Mouse (Mus musculus) stomach, postnatal 0 days (tissue): ENCODE data around the gene Wiz. TPM values are rescaled to one million over a fixed set of nuclear protein-coding genes. Genes with fewer than 3 reads are reported as not detected.

Experiments used
- ATAC-seq: fragments of 200-750 bp; cut with Nextera tagmentation; 2 replicates; pipeline ENCODE4 v1.8.0; 2017; ENCODE audit not compliant: low FRiP score, low TSS enrichment
- DNase-seq: peaks from one replicate; pipeline ENCODE4 v3.0.0-alpha.2; 2016; ENCODE audit warnings: low spot score
- H3K27ac ChIP-seq: fragments of 300-500 bp; sonication (generic); replicated peaks from 2 replicates; pipeline ENCODE4 v1.5.1; 2014; ENCODE audit warnings: mild to moderate bottlenecking, control low read depth
- H3K27me3 ChIP-seq: fragments of 300-500 bp; sonication (generic); 2 replicates; pipeline ENCODE4 v1.6.1; 2014; ENCODE audit warnings: low read length; ENCODE audit not compliant: control insufficient read depth, insufficient read depth
- H3K36me3 ChIP-seq: fragments of 300-500 bp; sonication (generic); 2 replicates; pipeline ENCODE4 v1.6.1; 2014; ENCODE audit warnings: low read length, mixed read lengths; ENCODE audit not compliant: control insufficient read depth, insufficient read depth
- H3K4me1 ChIP-seq: fragments of 300-500 bp; sonication (generic); replicated peaks from 2 replicates; pipeline ENCODE4 v1.6.1; 2014; ENCODE audit warnings: antibody characterized with exemption; ENCODE audit not compliant: control insufficient read depth, insufficient read depth
- H3K4me2 ChIP-seq: fragments of 300-500 bp; sonication (generic); replicated peaks from 2 replicates; pipeline ENCODE4 v1.6.1; 2014; ENCODE audit warnings: low read depth, mild to moderate bottlenecking, control low read depth, moderate library complexity
- H3K4me3 ChIP-seq: fragments of 300-500 bp; sonication (generic); 2 replicates; pipeline ENCODE4 v1.5.1; 2014; ENCODE audit warnings: low read depth, low read length, control low read depth
- H3K9ac ChIP-seq: fragments of 300-500 bp; sonication (generic); 2 replicates; pipeline ENCODE4 v1.6.1; 2014; ENCODE audit warnings: mild to moderate bottlenecking, low read length, control low read depth, mixed read lengths
- H3K9me3 ChIP-seq: fragments of 300-500 bp; sonication (generic); 2 replicates; pipeline ENCODE4 v1.6.1; 2016; ENCODE audit warnings: low read length; ENCODE audit not compliant: control insufficient read depth
- CTCF ChIP-seq: IDR thresholded peaks from 2 replicates; pipeline ENCODE4 v1.5.1; 2016; ENCODE audit warnings: antibody characterized with exemption, low read depth, mild to moderate bottlenecking, moderate library complexity
- EP300 ChIP-seq: optimal IDR thresholded peaks from 2 replicates; pipeline ENCODE3; 2016; ENCODE audit warnings: antibody characterized with exemption
- WGBS: fragments of 180-500 bp; shearing (Covaris S2); extraction: QIAGEN DNeasy Blood & Tissue Kit; methylation state at CpG from one replicate; pipeline ENCODE4 v1.1.7; 2014; 5-methylcytosine and 5-hydroxymethylcytosine counted together
- polyA plus RNA-seq: library from polyadenylated mRNA; unstranded; fragments of >200 nt; fragmentation: Nextera tagmentation; extraction: Ambion mirVana; gene quantifications from 2 replicates; pipeline ENCODE4 v1.2.1, GENCODE M21; 2015

Wiz gene
- polyA plus RNA-seq, 1 experiment from 2014 or later, result 9.6 TPM

DNA sequence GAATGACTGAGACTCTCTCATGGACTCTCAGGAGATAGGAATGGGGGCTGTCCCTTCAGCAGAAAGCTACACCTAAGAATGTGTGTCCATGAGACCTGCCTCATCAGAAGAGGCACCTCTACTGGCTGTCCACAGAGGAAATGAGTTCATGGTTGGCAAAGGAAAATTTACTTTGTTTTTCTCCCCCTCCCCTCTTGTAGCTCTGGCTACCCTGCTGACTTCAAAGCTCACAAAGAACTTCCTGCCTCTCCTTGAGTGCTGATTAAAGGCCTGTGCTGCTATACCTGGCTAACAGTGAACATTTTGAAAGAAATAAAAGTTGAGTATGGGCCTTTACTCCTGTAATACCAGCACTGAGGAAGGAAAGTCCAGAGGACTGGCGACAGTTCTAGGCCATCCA is 48.1 kb downstream of the Wiz start:
- Histone ChIP-seq H3K36me3 (peaks cover 5% of the 10 kb centered on the region; the same call in 1 of the 2 replicates), H3K4me3 (no peak overlapping the region), H3K4me2 (no peak overlapping the region), H3K4me1 (no peaks in the 10 kb centered on the region), H3K9ac (no peak overlapping the region), H3K27ac (no peak overlapping the region), H3K9me3 (no peaks in the 10 kb centered on the region), H3K27me3 (no peaks in the 10 kb centered on the region)
- DNase-seq, result no peak
- TF ChIP-seq CTCF (no peak), EP300 (no peak)
- WGBS, result 87% methylated on average over 1 of the region's 1 CpGs
- no peak for ATAC-seq

DNA sequence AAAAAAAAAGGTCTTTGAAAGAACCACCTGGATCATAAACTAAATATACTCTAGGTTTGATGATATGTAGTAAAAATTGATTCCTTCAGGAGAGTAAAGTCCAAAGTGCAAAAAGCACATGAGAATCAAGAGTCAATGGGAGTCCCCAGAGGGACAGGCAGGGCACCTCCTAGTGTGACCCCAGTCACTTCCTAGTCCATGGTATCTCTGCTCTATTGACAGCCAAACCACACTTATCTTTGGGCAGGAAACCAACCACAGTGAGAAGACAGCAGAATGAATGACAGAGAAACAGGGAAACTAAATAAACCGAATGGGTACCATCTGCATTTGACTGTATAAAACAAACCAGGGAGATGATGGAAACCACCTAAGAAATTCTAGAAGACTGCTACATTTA is 49.1 kb downstream of the Wiz start:
- no peak for ATAC-seq
- H3K36me3 ChIP-seq, result peaks cover 10% of the 10 kb centered on the region; the same call in 1 of the 2 replicates

DNA sequence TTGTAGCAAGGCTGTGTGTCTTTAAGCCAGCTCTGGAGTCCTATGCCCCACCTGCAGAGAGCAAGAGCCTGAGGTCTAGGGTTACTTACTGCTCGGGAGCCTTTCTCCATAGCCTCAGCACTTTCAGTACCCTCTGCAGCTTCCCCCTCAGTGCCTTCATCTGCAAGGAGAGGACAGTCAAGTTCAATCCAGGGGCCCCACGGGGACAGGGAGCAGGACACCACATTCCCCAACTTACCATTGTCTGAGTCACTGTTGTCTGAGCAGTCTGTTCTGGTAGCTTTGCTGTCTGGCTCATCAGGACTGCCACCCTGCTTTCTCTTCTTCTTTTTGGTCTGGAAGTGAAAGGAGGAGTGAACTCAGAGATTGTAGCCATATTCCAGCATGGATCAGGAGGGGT is 53.4 kb downstream of the Wiz start:
- 76% methylated on average over 2 of the region's 2 CpGs for WGBS
- no peak overlapping the region for H3K4me3 ChIP-seq
- no peak overlapping the region for H3K9ac ChIP-seq
- H3K4me1 ChIP-seq, result no peaks in the 10 kb centered on the region
- H3K4me2 ChIP-seq, result no peak overlapping the region
- no peaks in the 10 kb centered on the region for H3K27me3 ChIP-seq
- H3K36me3 ChIP-seq, result peaks cover 39% of the 10 kb centered on the region
- H3K27ac ChIP-seq, result no peak overlapping the region
- no peak for TF ChIP-seq EP300
- TF ChIP-seq CTCF, result no peak
- DNase-seq, result no peak
- no peak for ATAC-seq
- no peaks in the 10 kb centered on the region for H3K9me3 ChIP-seq

More for the DNA sequence above, 49.1 kb downstream of the Wiz start:
- Histone ChIP-seq H3K27ac (no peak overlapping the region), H3K4me1 (no peaks in the 10 kb centered on the region), H3K4me2 (no peak overlapping the region), H3K27me3 (no peaks in the 10 kb centered on the region), H3K9me3 (no peaks in the 10 kb centered on the region), H3K4me3 (no peak overlapping the region), H3K9ac (no peak overlapping the region)
- no peak for TF ChIP-seq EP300
- no peak for TF ChIP-seq CTCF
- 74% methylated on average over 1 of the region's 1 CpGs for WGBS
- DNase-seq, result no peak

DNA sequence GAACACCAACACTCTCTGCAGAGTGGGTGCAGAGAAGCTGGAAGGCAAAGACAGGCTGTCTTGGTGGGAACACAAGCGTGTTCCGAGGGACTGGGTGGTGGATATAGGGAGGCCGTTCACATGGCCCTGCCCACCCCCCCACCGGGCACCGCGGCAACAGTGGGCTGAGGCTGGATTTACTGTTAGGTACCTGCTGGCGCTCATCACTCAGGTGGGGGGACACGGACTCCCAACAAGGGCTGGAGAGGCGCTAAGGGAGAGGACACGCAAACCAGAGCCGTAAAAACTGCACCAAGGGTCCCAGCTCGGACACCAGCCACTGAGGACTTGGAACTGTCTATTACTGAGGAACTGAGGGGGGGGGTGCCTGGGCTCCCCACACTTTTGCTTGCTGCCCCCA is 54.3 kb downstream of the Wiz start:
- no peak for TF ChIP-seq EP300
- no peak for TF ChIP-seq CTCF
- no peak overlapping the region for H3K27ac ChIP-seq
- no peak overlapping the region for H3K9ac ChIP-seq
- H3K4me1 ChIP-seq, result no peaks in the 10 kb centered on the region
- H3K4me3 ChIP-seq, result no peak overlapping the region
- H3K36me3 ChIP-seq, result peaks cover 39% of the 10 kb centered on the region
- no peaks in the 10 kb centered on the region for H3K9me3 ChIP-seq
- ATAC-seq (no peak; the same call in 1 of the 2 replicates), DNase-seq (no peak)
- no peaks in the 10 kb centered on the region for H3K27me3 ChIP-seq
- WGBS, result 96% methylated on average over 11 of the region's 12 CpGs
- no peak overlapping the region for H3K4me2 ChIP-seq

DNA sequence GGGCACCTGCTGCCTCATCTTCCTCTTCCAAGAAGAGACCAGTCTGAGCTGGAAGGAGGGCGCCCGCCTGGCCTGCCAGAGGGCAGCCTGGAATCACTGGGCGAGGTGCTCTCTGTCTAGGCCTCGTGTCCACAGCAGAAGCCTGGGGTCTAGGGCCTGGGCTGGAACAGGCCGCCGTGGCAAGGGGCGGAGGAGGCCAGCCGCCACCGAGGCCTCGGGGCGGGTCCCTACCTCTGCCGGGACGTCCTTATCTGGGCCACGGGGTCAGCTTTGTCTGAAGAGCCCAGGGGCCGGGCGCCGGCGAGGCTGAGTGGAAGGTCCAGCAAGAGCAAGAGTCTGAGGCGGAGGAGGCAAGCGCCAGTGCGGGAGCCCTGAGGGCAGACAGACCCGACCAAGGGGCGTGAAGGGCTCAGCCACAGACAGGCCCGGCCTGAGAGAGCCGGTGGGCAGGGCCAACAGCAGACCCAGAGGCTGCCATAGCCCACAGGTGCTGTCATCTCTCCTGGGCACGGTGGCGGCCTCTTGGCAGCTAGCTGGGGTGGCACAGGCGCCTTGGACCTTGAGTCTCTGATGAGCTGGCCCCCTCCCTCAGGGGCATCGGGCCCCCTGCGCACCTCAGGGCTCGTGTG is 55.5 kb downstream of the Wiz start:
- DNase-seq (peak; percentile 37), ATAC-seq (peak; percentile 56; the same call in 1 of the 2 replicates)
- WGBS, result 72% methylated on average over 31 of the region's 31 CpGs
- Histone ChIP-seq H3K4me2 (no peak overlapping the region), H3K4me3 (no peak overlapping the region), H3K27ac (no peak overlapping the region), H3K9ac (no peak overlapping the region), H3K27me3 (no peaks in the 10 kb centered on the region), H3K9me3 (no peaks in the 10 kb centered on the region), H3K4me1 (no peaks in the 10 kb centered on the region), H3K36me3 (peaks cover 37% of the 10 kb centered on the region)
- no peak for TF ChIP-seq EP300
- no peak for TF ChIP-seq CTCF

DNA sequence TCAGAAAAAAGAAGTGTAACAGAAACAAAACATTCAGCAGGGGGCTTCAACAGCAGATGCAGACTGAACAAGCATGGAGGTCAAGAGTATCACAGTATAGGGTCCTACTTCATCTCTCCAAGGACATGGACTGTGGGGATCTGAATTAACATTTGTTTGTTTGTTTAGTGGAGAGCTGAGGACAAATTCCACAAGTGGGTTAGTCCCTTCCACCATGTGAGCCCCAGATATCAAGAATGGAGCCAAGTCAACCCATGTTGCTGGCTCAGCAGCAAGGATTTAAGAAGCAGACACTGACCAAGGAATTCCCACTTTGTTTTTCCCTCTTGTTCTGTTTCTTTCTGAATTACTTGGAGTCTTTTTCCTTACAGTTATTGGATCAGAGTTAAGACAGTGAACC is 61.7 kb downstream of the Wiz start:
- ATAC-seq (no peak), DNase-seq (no peak)
- Histone ChIP-seq H3K9ac (no peak overlapping the region), H3K9me3 (no peaks in the 10 kb centered on the region), H3K4me3 (no peak overlapping the region), H3K4me2 (no peak overlapping the region), H3K27ac (no peak overlapping the region), H3K27me3 (no peaks in the 10 kb centered on the region), H3K36me3 (peaks cover 12% of the 10 kb centered on the region), H3K4me1 (no peaks in the 10 kb centered on the region)
- TF ChIP-seq CTCF, result no peak
- no peak for TF ChIP-seq EP300
